Mouse (Mus musculus) kidney, adult 2 months (tissue): ENCODE results near the gene Lonp2. TPM values are rescaled to one million over a fixed set of nuclear protein-coding genes. Genes with fewer than 3 reads are reported as not detected.

Experiments used
- DNase-seq: peaks from one replicate; pipeline ENCODE4 v3.0.0; 2021
- H3K27ac ChIP-seq: fragments of 200-500 bp; 2 replicates; pipeline ENCODE4 v1.5.1; 2012; ENCODE audit warnings: low read depth, low read length, control low read depth, inconsistent platforms; ENCODE audit not compliant: insufficient read depth
- H3K27me3 ChIP-seq: fragments of 200-500 bp; replicated peaks from 2 replicates; pipeline ENCODE4 v1.6.1; 2012; ENCODE audit warnings: mild to moderate bottlenecking, moderate library complexity, low read length, inconsistent platforms; ENCODE audit not compliant: control insufficient read depth, insufficient read depth
- H3K36me3 ChIP-seq: fragments of 200-500 bp; 2 replicates; pipeline ENCODE4 v1.6.1; 2012; ENCODE audit warnings: mild to moderate bottlenecking, moderate library complexity, low read length, inconsistent platforms; ENCODE audit not compliant: control insufficient read depth, insufficient read depth
- H3K4me1 ChIP-seq: fragments of 200-500 bp; 2 replicates; pipeline ENCODE4 v1.6.1; 2011; ENCODE audit warnings: low read length; ENCODE audit not compliant: control insufficient read depth, insufficient read depth
- H3K4me3 ChIP-seq: fragments of 200-500 bp; 2 replicates; pipeline ENCODE4 v1.5.1; 2011; ENCODE audit warnings: mild to moderate bottlenecking, low read depth, low read length, control low read depth; ENCODE audit not compliant: insufficient read depth
- CTCF ChIP-seq: fragments of 200-500 bp; conservative IDR thresholded peaks from 2 replicates; pipeline ENCODE4 v1.5.1; 2011; ENCODE audit warnings: low read depth, mild to moderate bottlenecking, control low read depth, low read length, moderate library complexity, mixed read lengths; ENCODE audit not compliant: insufficient read depth, insufficient read length
- POLR2A ChIP-seq: fragments of 200-500 bp; IDR thresholded peaks from one replicate; pipeline ENCODE4 v1.6.1; 2011; ENCODE audit warnings: low read depth, low read length, control low read depth
- WGBS: fragments of 180-500 bp; shearing (Covaris S2); methylation state at CpG from one replicate; pipeline ENCODE4 v1.1.7; 2018; 5-methylcytosine and 5-hydroxymethylcytosine counted together
- polyA plus RNA-seq: library from polyadenylated mRNA; depleted of rRNA; stranded (reverse); fragments of >200 nt; gene quantifications from 2 replicates; pipeline ENCODE4 v1.2.3, GENCODE M21; 2012

The Lonp2 gene
- polyA plus RNA-seq, 1 experiment = 82.9 TPM

DNA sequence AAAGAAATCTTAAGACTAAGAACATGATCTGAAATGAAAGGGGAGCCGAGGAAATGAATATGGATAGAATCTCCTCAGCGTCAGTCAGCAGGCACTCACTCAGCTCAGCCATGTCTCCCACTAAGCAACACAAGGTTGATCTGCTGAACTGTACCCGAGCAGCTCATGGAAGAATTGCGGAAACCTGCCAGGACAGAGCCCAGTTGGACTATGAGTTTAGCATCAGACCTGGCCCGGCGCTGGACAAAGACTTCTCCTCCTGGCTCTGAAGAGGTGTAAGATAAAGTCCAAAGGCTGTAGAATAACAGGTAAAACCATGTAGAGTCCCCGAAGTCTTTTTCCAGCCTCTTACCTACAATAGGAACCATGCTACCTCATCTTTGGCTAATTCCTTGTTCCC, 26.2 kb upstream of the Lonp2 start:
- H3K4me3 ChIP-seq = no peak overlapping the region
- TF ChIP-seq POLR2A (no peak), CTCF (no peak)
- no peaks in the 10 kb centered on the region for H3K36me3 ChIP-seq
- no peaks in the 10 kb centered on the region for H3K27me3 ChIP-seq
- 55% methylated on average over 7 of the region's 7 CpGs for WGBS
- peak overlapping the region; percentile 20; the same call in 1 of the 2 replicates for H3K27ac ChIP-seq
- peak; percentile 93 for DNase-seq
- peaks cover 19% of the 10 kb centered on the region; the same call in 1 of the 2 replicates for H3K4me1 ChIP-seq

DNA sequence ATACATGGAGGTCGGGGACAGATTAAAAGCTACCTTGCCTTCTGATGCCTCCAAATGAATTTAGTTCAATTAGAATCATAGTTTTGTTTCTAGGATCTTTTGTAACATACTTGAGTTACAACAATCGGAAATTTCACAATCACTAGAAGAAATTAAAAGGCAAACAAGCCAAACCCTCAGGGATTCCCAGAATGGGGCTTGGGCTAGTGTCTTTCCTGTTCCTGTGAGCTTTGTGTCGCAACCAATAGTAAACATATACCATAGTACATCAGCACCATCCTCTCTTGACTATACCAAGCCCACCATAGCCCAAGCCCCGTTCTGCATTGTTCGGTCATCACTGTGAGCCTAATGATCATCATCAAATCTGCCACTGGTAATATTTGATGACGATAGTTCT, 24.5 kb upstream of the Lonp2 start:
- 90% methylated on average over 6 of the region's 6 CpGs for WGBS

DNA sequence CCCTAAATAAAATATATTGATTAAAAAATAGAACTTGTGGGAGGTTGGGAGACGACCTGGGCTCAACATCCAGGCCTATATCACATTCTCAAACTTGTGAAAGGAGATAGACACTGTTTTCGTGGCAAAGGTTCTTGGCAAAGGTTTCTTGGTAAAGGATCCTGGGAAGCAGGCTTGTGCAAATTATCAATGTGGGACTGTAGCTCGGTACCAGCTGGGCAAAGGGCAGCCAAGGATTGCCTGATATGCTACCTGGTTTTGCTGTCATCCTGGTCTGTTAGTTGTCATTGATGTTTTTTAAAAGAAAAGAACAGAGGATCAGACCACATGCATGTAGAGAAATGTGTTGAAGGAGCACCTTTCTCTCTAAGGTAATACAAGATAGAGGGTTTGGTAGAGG, 23.5 kb upstream of the Lonp2 start:
- TF ChIP-seq POLR2A = no peak
- DNase-seq = peak; percentile 19
- Histone ChIP-seq H3K27ac (no peak overlapping the region), H3K4me1 (peaks cover 2% of the 10 kb centered on the region; the same call in 1 of the 2 replicates), H3K4me3 (no peak overlapping the region), H3K36me3 (no peaks in the 10 kb centered on the region), H3K27me3 (no peaks in the 10 kb centered on the region)
- WGBS = 66% methylated on average over 3 of the region's 3 CpGs

More for the DNA sequence above, 24.5 kb upstream of the Lonp2 start:
- no peak overlapping the region for H3K27ac ChIP-seq
- no peaks in the 10 kb centered on the region for H3K27me3 ChIP-seq
- TF ChIP-seq POLR2A (no peak), CTCF (no peak)
- no peaks in the 10 kb centered on the region for H3K36me3 ChIP-seq
- peaks cover 7% of the 10 kb centered on the region; the same call in 1 of the 2 replicates for H3K4me1 ChIP-seq
- no peak for DNase-seq
- H3K4me3 ChIP-seq = no peak overlapping the region

DNA sequence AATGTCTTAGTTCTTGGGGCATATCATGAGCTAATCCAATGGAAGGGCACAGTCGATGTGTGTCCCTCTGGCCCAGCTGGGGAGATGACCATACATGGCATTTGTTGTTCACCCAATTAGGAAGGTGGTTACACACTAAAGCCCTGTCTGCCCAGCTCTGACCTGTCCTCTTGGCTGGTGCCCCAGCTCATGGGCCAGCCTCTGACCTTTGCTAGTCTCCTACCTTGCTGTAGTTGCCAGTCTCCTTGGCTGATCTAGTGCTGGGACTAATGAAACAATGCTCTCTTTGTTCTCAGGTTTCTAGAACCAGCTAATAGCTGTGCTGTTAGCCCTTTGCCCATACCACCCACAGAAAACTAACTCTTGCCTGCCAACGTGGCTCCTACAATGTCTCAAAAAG, 20.7 kb upstream of the Lonp2 start:
- WGBS = 61% methylated on average over 2 of the region's 2 CpGs
- Histone ChIP-seq H3K4me1 (no peaks in the 10 kb centered on the region), H3K27me3 (no peaks in the 10 kb centered on the region), H3K36me3 (no peaks in the 10 kb centered on the region), H3K27ac (no peak overlapping the region), H3K4me3 (no peak overlapping the region)
- no peak for TF ChIP-seq CTCF
- no peak for TF ChIP-seq POLR2A
- peak; percentile 53 for DNase-seq

DNA sequence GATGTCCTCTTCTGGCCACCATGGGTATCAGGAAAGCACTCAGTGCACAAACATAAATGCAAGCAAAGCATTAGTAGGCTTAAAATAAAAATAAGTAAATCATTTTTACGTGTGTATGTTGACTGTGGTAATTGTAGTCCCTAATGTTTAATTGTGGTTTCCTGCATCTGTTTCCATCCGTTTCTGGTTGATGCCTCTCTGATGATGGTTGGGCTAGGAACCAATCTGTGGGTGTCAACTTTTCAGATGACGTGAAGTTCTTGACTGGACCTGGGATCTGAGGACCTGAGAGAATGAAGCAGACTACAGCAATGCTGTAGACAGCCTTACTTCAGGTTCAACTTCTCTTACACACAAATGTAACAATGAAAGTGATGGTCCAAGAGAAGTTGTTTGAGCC, 19.2 kb upstream of the Lonp2 start:
- Histone ChIP-seq H3K27ac (no peak overlapping the region), H3K36me3 (no peaks in the 10 kb centered on the region), H3K27me3 (no peaks in the 10 kb centered on the region), H3K4me3 (no peak overlapping the region), H3K4me1 (peaks cover 3% of the 10 kb centered on the region; the same call in 1 of the 2 replicates)
- TF ChIP-seq POLR2A (no peak), CTCF (no peak)
- WGBS = 68% methylated on average over 3 of the region's 3 CpGs
- no peak for DNase-seq

DNA sequence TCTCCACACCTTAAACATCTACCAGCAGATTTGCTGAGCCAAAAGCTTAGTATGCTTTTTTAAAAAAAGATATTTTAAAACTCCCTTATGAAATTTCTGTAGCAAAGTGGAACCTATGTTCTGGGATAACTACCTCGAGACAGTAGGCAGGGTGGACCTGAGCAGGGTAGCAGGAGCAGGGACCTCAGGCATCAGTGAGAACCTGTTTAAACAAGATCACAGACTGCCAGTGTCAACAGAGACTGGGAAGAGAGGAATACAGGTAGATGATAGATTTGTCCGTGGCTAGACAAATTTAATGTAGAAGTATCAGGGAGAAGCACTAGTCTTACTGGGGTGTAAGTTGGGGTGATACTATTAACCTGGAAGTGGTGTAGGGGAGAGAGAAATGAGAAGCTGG, 10.0 kb upstream of the Lonp2 start:
- Histone ChIP-seq H3K27ac (no peak overlapping the region), H3K4me1 (peaks cover 3% of the 10 kb centered on the region; the same call in 1 of the 2 replicates), H3K36me3 (no peaks in the 10 kb centered on the region), H3K27me3 (no peaks in the 10 kb centered on the region), H3K4me3 (no peak overlapping the region)
- DNase-seq = no peak
- 75% methylated on average over 2 of the region's 2 CpGs for WGBS
- TF ChIP-seq CTCF (no peak), POLR2A (no peak)

DNA sequence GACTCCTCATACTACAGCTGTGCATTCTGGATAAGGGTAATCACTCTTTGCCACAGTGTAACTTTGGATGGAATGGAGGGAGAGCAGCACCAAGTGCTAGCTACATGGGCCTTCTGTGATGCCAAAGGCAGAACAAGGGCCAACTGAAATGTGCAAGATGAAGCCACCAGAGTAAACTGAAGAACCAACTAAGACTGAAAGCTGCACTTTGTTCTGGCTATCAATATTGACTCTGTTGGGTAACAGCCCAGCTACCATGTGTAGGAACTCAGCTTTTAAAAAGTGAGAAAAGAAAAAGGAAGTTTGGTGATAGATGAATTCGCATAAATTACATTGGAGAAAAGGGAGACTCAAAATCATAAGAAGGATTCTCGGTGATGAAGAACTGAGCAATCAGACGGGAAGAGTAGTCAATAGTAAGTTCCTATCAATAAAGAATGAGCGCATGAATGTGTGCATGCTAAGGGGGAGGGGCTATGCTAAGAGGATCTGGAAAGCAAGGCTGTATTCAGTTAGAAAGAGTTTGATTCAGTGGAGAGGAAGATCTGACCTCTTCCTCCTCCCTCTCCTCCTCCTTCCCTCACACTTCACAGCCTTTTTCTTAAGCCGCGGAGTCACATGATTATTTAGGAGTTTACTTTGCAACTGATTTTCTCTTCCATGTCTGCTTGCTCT, 8.6 kb upstream of the Lonp2 start:
- no peak for TF ChIP-seq POLR2A
- no peak for TF ChIP-seq CTCF
- WGBS = 91% methylated on average over 6 of the region's 6 CpGs

More for the DNA sequence above, 8.6 kb upstream of the Lonp2 start:
- H3K4me1 ChIP-seq = no peaks in the 10 kb centered on the region
- no peaks in the 10 kb centered on the region for H3K36me3 ChIP-seq
- no peak for DNase-seq
- no peaks in the 10 kb centered on the region for H3K27me3 ChIP-seq
- no peak overlapping the region for H3K4me3 ChIP-seq
- no peak overlapping the region for H3K27ac ChIP-seq
